In the genomic region with DNA sequence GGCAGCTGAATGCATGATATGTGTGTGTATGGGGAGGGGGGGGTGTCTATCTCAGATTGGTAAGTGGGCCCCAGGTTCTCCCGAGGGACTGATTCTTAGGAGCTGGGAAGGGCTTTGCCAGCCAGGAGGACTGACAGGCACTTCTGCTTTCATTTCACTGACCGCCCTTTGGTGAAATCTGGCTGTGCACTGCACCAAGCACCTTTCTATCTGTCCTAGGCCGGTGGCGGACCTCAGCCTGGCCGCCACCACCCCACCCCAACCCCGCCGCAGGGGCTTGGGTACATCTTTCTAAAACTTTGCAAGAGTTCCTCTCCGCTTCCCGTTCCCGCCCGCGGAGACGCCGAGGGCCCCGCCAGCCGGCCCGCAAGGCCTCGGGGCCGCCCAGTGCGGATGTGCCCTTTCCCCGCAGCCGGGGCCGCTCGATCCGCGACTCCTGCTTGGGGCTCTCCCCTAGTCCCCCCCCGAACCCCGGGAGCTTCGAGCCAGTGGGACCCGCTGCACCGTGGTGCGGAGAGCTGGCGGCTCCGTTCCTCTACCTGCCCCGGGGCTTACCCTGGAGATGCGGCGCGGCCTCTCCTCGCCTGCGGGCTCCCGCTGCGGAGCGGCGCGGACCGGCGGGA, we compare ENCODE assay signal across 8 mouse cellular contexts. TPM values are rescaled to one million over a fixed set of nuclear protein-coding genes. Genes with fewer than 3 reads are reported as not detected.
DNase-seq lines count a peak whose midpoint lies in the region; ATAC-seq and TF ChIP-seq lines count a peak whose summit lies in the region.

No protein-coding gene starts in this region.

- H3K9me3 ChIP-seq in liver, embryonic 12.5 days (replicated peaks), result no peaks in the 10 kb centered on the region

- 4% methylated on average over 41 of the region's 47 CpGs for WGBS in liver, embryonic 12.5 days (ENCODE audit: insufficient replicate concordance)

- peak; percentile 37 for DNase-seq in right cerebral cortex, adult 18-20 months
- DNase-seq in right cerebral cortex, postnatal 36 days (ENCODE audit: low spot score in 2 of 2), result no peak
- peak; percentile 64 to 67 for DNase-seq in cerebellum, postnatal 10 days
- peak; percentile 53 for DNase-seq in gastrocnemius, postnatal 25 days
- DNase-seq in naive thymus-derived CD4-positive, alpha-beta T cell, adult 2 months (ENCODE audit: low read depth), result peak; percentile 70

- peak overlapping the region; percentile 83 for H3K27ac ChIP-seq in liver, embryonic 12.5 days
- no peak overlapping the region for H3K27ac ChIP-seq in testis, adult 2 months (ENCODE audit: control insufficient read depth, insufficient read depth, low read depth, low read length)

- H3K9ac ChIP-seq in liver, embryonic 12.5 days, result peak overlapping the region; percentile 85

- peak; percentile 23 for ATAC-seq in inflammation-experienced regulatory T-cells, adult 6 months
- ATAC-seq in liver, embryonic 12.5 days, result peak; percentile 62

- peak overlapping the region; percentile 94 for H3K4me2 ChIP-seq in liver, embryonic 12.5 days

- TF ChIP-seq POLR2A in testis, adult 2 months (IDR thresholded peaks at IDR 0.05; ENCODE audit: control insufficient read depth, low read depth, low read length), result no peak

- H3K36me3 ChIP-seq in liver, embryonic 12.5 days, result no peaks in the 10 kb centered on the region
- no peaks in the 10 kb centered on the region for H3K36me3 ChIP-seq in testis, adult 2 months (ENCODE audit: control insufficient read depth, insufficient read depth, low read length)

- TF ChIP-seq CTCF in testis, adult 2 months (IDR thresholded peaks at IDR 0.05; ENCODE audit: control insufficient read depth, insufficient read depth, insufficient replicate concordance, low read depth, low read length), result no peak

- H3K27me3 ChIP-seq in liver, embryonic 12.5 days (replicated peaks), result peaks cover 27% of the 10 kb centered on the region
- H3K27me3 ChIP-seq in testis, adult 2 months (ENCODE audit: control insufficient read depth, insufficient read depth, low read length), result no peaks in the 10 kb centered on the region; the same call in 1 of the 2 replicates

- peaks cover 48% of the 10 kb centered on the region for H3K4me1 ChIP-seq in liver, embryonic 12.5 days
- H3K4me1 ChIP-seq in testis, adult 2 months (ENCODE audit: control insufficient read depth, insufficient read depth, low read length), result peaks cover 4% of the 10 kb centered on the region; the same call in 1 of the 2 replicates

- peak overlapping the region; percentile 71 for H3K4me3 ChIP-seq in liver, embryonic 12.5 days
- peak overlapping the region; percentile 83 for H3K4me3 ChIP-seq in testis, adult 2 months (ENCODE audit: control insufficient read depth, low read depth, low read length)

RNA-seq across cellular contexts. Expression of a gene that starts 0.7 kb away (rescaled TPM):
- 10 to 100 TPM; 18.2 to 18.8 TPM for total RNA-seq in gastrocnemius, postnatal 25 days (2021)
- polyA plus RNA-seq in inflammation-experienced regulatory T-cells, adult 6 months (2017; shearing (Covaris generic)), result 100 to 1,000 TPM in 2 of 3 experiments, 10 to 100 TPM in 1; 95.7 to 123 (median 121) TPM
- polyA plus RNA-seq in liver, embryonic 12.5 days (2016; fragmentation: Nextera tagmentation; extraction: Ambion mirVana), result 18.0 and 18.4 TPM in 2 replicates
- polyA plus RNA-seq in testis, adult 2 months (2012; rRNA removed), result 13.4 and 14.8 TPM in 2 replicates

Comparison
In these comparisons a context has a peak if more than half of its experiments do, and no peak if none do; other contexts are left out.
1. DNase-seq: peak in right cerebral cortex, adult 18-20 months (single experiment), cerebellum, postnatal 10 days (2 of 2), gastrocnemius, postnatal 25 days (single experiment) and naive thymus-derived CD4-positive, alpha-beta T cell, adult 2 months (single experiment); none in right cerebral cortex, postnatal 36 days (0 of 2).